Mouse (Mus musculus): Measurements from ENCODE around the gene Rnls.

DNA sequence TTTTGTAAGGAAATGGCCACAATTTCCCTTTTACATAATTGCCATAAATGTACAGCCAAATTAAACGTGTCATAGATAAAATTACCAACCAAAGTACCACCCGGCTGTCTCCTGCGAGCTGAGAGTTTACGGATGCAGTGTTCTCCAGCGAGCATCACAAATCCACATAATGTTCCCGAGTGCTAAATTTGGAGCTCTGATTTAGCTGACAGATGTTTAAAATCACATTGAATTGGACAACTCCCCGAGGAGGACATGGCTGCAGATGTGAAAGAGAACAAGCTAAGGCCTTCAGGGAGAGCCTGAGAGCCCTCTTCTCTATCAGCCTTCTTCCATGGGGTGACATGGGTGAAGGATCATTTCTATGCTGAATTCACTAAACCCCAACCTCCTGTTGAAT lies 278.3 kb downstream of the Rnls start:
- TF ChIP-seq CTCF (IDR thresholded peaks at IDR 0.05; ENCODE audit: extremely low read depth, insufficient read depth, insufficient read length, insufficient replicate concordance) (no peak), POLR2A (IDR thresholded peaks at IDR 0.05; ENCODE audit: low read depth, low read length) (no peak)

Measured in spleen, adult 2 months (tissue).